Mouse (Mus musculus) hindbrain, postnatal 0 days (tissue): ENCODE measurements around the gene Tenm4. TPM values are rescaled to one million over a fixed set of nuclear protein-coding genes. Genes with fewer than 3 reads are reported as not detected.

ENCODE experiments used
- ATAC-seq: fragments of 200-750 bp; cut with Nextera tagmentation; 2 replicates; pipeline ENCODE4 v1.8.0; 2017; ENCODE audit warnings: mild to moderate bottlenecking, moderate TSS enrichment, moderate library complexity
- DNase-seq: peaks from one replicate; pipeline ENCODE4 v3.0.0-alpha.2; 2015; ENCODE audit warnings: low spot score
- H3K27ac ChIP-seq: fragments of 300-500 bp; sonication (generic); 2 replicates; pipeline ENCODE4 v1.5.1; 2014; ENCODE audit warnings: mild to moderate bottlenecking
- H3K27me3 ChIP-seq: fragments of 300-500 bp; sonication (generic); 2 replicates; pipeline ENCODE4 v1.6.1; 2014; ENCODE audit warnings: low read length, mixed read lengths; ENCODE audit not compliant: insufficient read depth
- H3K36me3 ChIP-seq: fragments of 300-500 bp; sonication (generic); 2 replicates; pipeline ENCODE4 v1.6.1; 2014; ENCODE audit warnings: low read length, mixed read lengths; ENCODE audit not compliant: insufficient read depth
- H3K4me1 ChIP-seq: fragments of 300-500 bp; sonication (generic); 2 replicates; pipeline ENCODE4 v1.6.1; 2014; ENCODE audit warnings: antibody characterized with exemption, low read length, mixed read lengths; ENCODE audit not compliant: insufficient read depth
- H3K4me2 ChIP-seq: fragments of 300-500 bp; sonication (generic); 2 replicates; pipeline ENCODE4 v1.6.1; 2014; ENCODE audit warnings: low read depth, mild to moderate bottlenecking, low read length, moderate library complexity, mixed read lengths
- H3K4me3 ChIP-seq: fragments of 300-500 bp; sonication (generic); 2 replicates; pipeline ENCODE4 v1.5.1; 2014; ENCODE audit warnings: low read length
- H3K9ac ChIP-seq: fragments of 300-500 bp; sonication (generic); replicated peaks from 2 replicates; pipeline ENCODE4 v1.6.1; 2014; ENCODE audit warnings: mild to moderate bottlenecking, low read length, moderate library complexity, mixed read lengths
- H3K9me3 ChIP-seq: fragments of 300-500 bp; sonication (generic); 2 replicates; pipeline ENCODE4 v1.6.1; 2016; ENCODE audit warnings: low read length, mixed read lengths
- CTCF ChIP-seq: IDR thresholded peaks from 2 replicates; pipeline ENCODE4 v1.5.1; 2016; ENCODE audit warnings: antibody characterized with exemption, control low read depth, low read depth
- WGBS: fragments of 180-500 bp; shearing (Covaris S2); extraction: QIAGEN DNeasy Blood & Tissue Kit; methylation state at CpG from one replicate; pipeline ENCODE4 v1.1.7; 2014; 5-methylcytosine and 5-hydroxymethylcytosine counted together
- polyA plus RNA-seq: library from polyadenylated mRNA; unstranded; fragments of >200 nt; fragmentation: Nextera tagmentation; extraction: Ambion mirVana; gene quantifications from 2 replicates; pipeline ENCODE4 v1.2.1, GENCODE M21; 2015
- total RNA-seq: library from RNA; depleted of rRNA; stranded (reverse); fragments of >200 nt; gene quantifications from 2 replicates; pipeline ENCODE4 v1.2.3, GENCODE M21; 2014

The Tenm4 gene
- total and polyA plus RNA-seq, 2 experiments from 2014 or later = 24.1 to 49.7 TPM

DNA sequence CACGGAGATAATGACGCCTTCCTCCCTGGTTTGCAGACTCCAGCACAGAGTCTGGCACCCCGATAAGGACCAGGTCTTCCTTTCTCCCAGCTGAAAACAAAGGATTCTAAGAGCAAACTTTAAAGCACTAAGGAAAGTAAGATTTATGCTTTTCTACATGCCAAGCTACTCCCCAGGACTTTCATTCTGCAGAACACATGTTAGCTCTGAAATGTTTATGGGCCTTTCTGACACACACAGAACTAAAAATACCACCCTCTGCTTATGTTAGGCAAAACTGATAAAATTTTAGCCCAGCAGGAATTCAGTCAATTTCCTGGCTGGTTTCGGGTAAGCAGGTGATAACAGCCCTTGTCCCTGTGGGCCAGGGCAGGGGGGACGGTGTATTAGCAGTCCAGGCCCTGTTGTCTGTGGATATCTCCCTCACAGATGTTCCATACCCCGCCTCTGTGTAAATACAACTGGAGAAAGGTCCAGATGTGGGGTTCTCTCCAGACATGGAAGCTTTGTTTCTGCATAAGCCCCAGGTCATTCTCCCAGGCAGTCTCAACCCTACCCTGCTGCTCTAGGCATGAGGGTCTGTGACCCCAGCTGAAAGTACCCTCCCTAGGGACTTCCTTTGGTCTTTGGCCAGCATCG, 369.5 kb downstream of the Tenm4 start:
- H3K27me3 ChIP-seq = no peaks in the 10 kb centered on the region
- H3K4me2 ChIP-seq = no peak overlapping the region
- no peaks in the 10 kb centered on the region for H3K36me3 ChIP-seq
- TF ChIP-seq CTCF = no peak
- no peak overlapping the region for H3K9ac ChIP-seq
- H3K4me1 ChIP-seq = no peaks in the 10 kb centered on the region; the same call in 1 of the 2 replicates
- no peak for DNase-seq
- WGBS = 74% methylated on average over 7 of the region's 7 CpGs
- H3K9me3 ChIP-seq = no peaks in the 10 kb centered on the region; the same call in 1 of the 2 replicates
- no peak overlapping the region for H3K4me3 ChIP-seq
- no peak for ATAC-seq
- no peak overlapping the region for H3K27ac ChIP-seq

DNA sequence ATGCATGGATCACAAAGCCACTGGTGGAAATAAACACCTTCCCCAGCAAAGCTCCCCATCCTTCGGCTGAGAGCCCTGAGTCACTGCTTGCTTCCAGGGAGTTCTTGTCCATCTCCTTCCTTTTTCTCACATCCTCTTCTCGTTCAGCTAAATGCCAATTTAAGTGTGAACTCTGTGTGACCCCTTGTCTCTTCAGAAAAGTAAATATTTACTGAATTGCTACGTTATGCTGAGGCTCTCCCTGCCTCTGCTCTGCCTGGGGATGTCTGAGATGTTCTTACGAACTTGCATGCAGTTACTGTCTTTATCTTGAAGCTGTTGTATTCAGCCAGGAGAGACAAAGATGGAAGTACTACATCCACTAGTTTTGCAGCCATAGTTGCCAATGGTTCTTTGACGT, 374.9 kb downstream of the Tenm4 start:
- no peaks in the 10 kb centered on the region for H3K36me3 ChIP-seq
- no peaks in the 10 kb centered on the region; the same call in 1 of the 2 replicates for H3K27me3 ChIP-seq
- DNase-seq = no peak
- WGBS = 65% methylated on average over 5 of the region's 5 CpGs
- no peak overlapping the region for H3K4me2 ChIP-seq
- H3K9ac ChIP-seq = no peak overlapping the region
- no peaks in the 10 kb centered on the region for H3K4me1 ChIP-seq
- no peaks in the 10 kb centered on the region; the same call in 1 of the 2 replicates for H3K9me3 ChIP-seq
- TF ChIP-seq CTCF = no peak
- ATAC-seq = no peak
- H3K4me3 ChIP-seq = no peak overlapping the region
- no peak overlapping the region for H3K27ac ChIP-seq

DNA sequence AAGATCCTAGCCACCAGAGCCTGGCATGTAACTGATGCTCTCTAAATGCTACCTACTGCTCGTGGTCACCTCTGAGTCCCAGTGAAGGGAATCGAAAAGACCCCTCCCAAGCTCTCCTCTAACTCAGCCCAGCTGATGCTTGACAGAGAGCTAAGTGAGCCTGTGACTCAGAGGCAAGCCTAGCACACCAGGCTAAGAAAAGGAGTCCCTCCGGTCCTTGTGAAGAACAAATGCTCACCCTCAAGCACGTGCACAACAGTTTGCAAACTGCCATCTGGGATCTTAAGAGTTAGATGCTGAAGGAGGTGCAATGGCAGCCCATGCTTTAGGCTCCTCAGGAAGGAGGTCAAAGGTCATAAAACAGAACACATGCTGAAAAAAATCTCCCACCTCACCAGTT, 380.8 kb downstream of the Tenm4 start:
- Histone ChIP-seq H3K4me3 (no peak overlapping the region), H3K36me3 (no peaks in the 10 kb centered on the region), H3K9me3 (no peaks in the 10 kb centered on the region), H3K9ac (no peak overlapping the region), H3K27ac (no peak overlapping the region), H3K4me1 (no peaks in the 10 kb centered on the region), H3K4me2 (no peak overlapping the region), H3K27me3 (no peaks in the 10 kb centered on the region; the same call in 1 of the 2 replicates)
- ATAC-seq = no peak
- WGBS = 84% methylated on average over 4 of the region's 4 CpGs
- TF ChIP-seq CTCF = no peak
- DNase-seq = no peak

DNA sequence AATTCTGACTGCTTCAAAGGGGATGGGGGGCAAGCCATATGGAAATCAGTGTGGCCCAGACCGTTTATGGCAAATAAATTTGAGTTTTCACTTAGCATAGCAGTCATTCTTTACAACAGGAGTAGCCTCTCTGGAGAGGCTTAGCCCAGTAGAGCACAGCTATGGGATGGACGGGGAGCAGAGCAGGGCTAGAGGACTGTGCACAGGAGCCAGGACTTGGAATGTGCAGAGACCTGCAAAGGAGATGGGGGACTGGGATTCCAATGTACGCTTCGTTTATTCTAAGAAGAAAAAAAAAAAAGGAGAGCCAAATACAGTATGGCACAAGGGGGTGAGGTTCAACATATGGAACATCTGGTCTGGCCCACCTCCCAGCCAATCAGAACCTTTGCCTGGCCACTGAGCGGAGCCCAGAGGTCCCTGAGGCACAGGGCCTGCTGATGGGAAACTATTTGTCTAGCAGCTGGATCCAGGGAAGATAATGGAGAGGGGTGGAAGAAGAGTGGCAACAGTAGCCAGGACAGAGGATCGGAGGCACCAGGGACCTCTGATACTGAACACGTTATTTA, 381.3 kb downstream of the Tenm4 start:
- Histone ChIP-seq H3K4me1 (no peaks in the 10 kb centered on the region), H3K27ac (no peak overlapping the region), H3K27me3 (no peaks in the 10 kb centered on the region; the same call in 1 of the 2 replicates), H3K36me3 (no peaks in the 10 kb centered on the region), H3K9me3 (no peaks in the 10 kb centered on the region), H3K4me2 (no peak overlapping the region), H3K9ac (no peak overlapping the region), H3K4me3 (no peak overlapping the region)
- no peak for ATAC-seq
- WGBS = 66% methylated on average over 7 of the region's 7 CpGs
- TF ChIP-seq CTCF = no peak
- DNase-seq = no peak

DNA sequence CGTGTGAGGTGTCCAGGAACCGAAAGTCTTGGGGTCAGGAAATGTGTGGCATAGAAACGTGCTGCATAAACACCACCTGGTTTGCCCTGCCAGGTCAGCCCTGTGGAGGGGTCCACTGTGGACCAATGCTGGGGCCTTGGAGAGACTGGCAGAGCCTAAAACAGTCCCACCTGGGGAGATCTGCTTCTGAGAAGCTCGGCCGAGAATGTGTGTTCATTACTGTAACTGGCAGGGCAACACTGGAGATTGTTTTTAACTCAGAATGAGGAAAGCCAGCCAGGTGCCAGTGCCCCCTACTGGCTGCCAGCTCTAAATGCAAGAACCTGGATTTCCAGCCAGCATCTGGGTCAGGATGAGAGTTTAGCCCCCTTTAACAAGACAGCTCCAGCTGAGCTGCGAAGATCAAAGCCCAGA, 383.2 kb downstream of the Tenm4 start:
- no peak overlapping the region for H3K9ac ChIP-seq
- H3K36me3 ChIP-seq = no peaks in the 10 kb centered on the region
- TF ChIP-seq CTCF = peak; percentile 85
- H3K27ac ChIP-seq = no peak overlapping the region
- no peak overlapping the region for H3K4me2 ChIP-seq
- no peaks in the 10 kb centered on the region for H3K4me1 ChIP-seq
- H3K27me3 ChIP-seq = no peaks in the 10 kb centered on the region; the same call in 1 of the 2 replicates
- H3K4me3 ChIP-seq = no peak overlapping the region
- 46% methylated on average over 6 of the region's 6 CpGs for whole genome bisulfite sequencing
- H3K9me3 ChIP-seq = no peaks in the 10 kb centered on the region
- DNase-seq = peak; percentile 72
- ATAC-seq = peak; percentile 73

DNA sequence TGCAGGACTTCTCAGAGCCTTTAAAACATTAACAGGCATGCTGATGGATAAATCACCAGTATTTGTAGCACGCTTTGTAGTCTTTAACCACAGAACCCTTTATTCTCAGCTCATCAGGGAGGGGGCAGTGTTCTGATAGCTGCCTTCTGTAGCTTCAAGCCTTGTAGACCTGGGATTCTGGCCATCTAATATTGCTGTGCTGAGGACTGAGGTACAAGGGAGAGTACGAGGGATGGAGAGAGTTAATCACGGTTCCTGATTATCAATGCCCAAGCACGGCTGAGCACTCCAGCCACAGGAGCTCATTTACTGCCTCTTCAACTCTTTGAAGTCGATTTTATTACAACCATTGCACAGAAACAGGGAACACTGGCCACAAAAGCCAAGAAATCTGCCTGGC, 384.2 kb downstream of the Tenm4 start:
- Histone ChIP-seq H3K9ac (no peak overlapping the region), H3K4me1 (no peaks in the 10 kb centered on the region), H3K27ac (no peak overlapping the region), H3K27me3 (no peaks in the 10 kb centered on the region; the same call in 1 of the 2 replicates), H3K4me2 (no peak overlapping the region), H3K9me3 (no peaks in the 10 kb centered on the region), H3K36me3 (no peaks in the 10 kb centered on the region), H3K4me3 (no peak overlapping the region)
- peak; percentile 34; the same call in 1 of the 2 replicates for TF ChIP-seq CTCF
- ATAC-seq (no peak), DNase-seq (peak; percentile 31)
- 26% methylated on average over 5 of the region's 5 CpGs for WGBS

DNA sequence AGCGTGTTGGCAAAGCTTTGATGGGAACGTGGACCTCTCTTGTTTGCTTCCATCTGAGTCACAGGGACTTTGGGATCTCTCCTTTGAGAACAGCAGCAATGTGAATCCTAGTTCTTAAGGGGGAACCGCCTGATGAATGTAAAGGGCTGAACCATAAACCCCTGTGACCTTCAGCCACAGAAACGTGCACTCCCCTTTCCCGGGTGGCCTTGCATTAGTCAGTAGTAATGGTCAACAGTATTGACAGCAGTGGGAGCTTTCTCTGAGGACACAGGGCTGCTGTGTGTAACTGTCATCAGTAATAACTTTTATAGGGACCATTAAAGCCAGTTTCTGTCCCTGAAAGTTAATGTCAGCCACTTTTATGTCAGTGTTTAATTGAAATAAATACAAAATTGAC, 385.7 kb downstream of the Tenm4 start:
- no peaks in the 10 kb centered on the region for H3K4me1 ChIP-seq
- H3K4me2 ChIP-seq = no peak overlapping the region
- DNase-seq = no peak
- no peak overlapping the region for H3K9ac ChIP-seq
- no peak overlapping the region for H3K27ac ChIP-seq
- no peak overlapping the region for H3K4me3 ChIP-seq
- ATAC-seq = no peak
- no peaks in the 10 kb centered on the region for H3K9me3 ChIP-seq
- no peaks in the 10 kb centered on the region for H3K27me3 ChIP-seq
- TF ChIP-seq CTCF = no peak
- H3K36me3 ChIP-seq = no peaks in the 10 kb centered on the region
- WGBS = 86% methylated on average over 5 of the region's 5 CpGs
